Mouse (Mus musculus) stomach, embryonic 15.5 days (tissue): ENCODE measurements at regions not wholly inside any gene's neighbourhood (a gene's known extent, or its start where the extent isn't known, plus 50 kb on each side); places are given as distances from the start of the nearest gene placed in this dataset.

Experiments used
- ATAC-seq: fragments of 200-750 bp; cut with Nextera tagmentation; 2 replicates; pipeline ENCODE4 v1.8.0; 2017; ENCODE audit warnings: low read depth, moderate number of reproducible peaks, moderate TSS enrichment; ENCODE audit not compliant: insufficient read depth, low FRiP score
- H3K27ac ChIP-seq: fragments of 300-500 bp; sonication (generic); 2 replicates; pipeline ENCODE4 v1.5.1; 2015; ENCODE audit warnings: mild to moderate bottlenecking, inconsistent platforms
- H3K27me3 ChIP-seq: fragments of 300-500 bp; sonication (generic); replicated peaks from 2 replicates; pipeline ENCODE4 v1.6.1; 2015; ENCODE audit warnings: inconsistent platforms
- H3K36me3 ChIP-seq: fragments of 300-500 bp; sonication (generic); 2 replicates; pipeline ENCODE4 v1.6.1; 2015; ENCODE audit warnings: inconsistent platforms
- H3K4me1 ChIP-seq: fragments of 300-500 bp; sonication (generic); 2 replicates; pipeline ENCODE4 v1.6.1; 2015; ENCODE audit warnings: inconsistent platforms
- H3K4me2 ChIP-seq: fragments of 300-500 bp; sonication (generic); 2 replicates; pipeline ENCODE4 v1.6.1; 2015; ENCODE audit warnings: mild to moderate bottlenecking, inconsistent platforms
- H3K4me3 ChIP-seq: fragments of 300-500 bp; sonication (generic); replicated peaks from 2 replicates; pipeline ENCODE4 v1.5.1; 2015; ENCODE audit warnings: inconsistent platforms
- H3K9ac ChIP-seq: fragments of 300-500 bp; sonication (generic); 2 replicates; pipeline ENCODE4 v1.6.1; 2015; ENCODE audit warnings: inconsistent platforms
- H3K9me3 ChIP-seq: fragments of 300-500 bp; sonication (generic); 2 replicates; pipeline ENCODE4 v1.6.1; 2016; ENCODE audit warnings: inconsistent platforms
- WGBS: fragments of 180-500 bp; shearing (Covaris S2); methylation state at CpG from one replicate; pipeline ENCODE4 v1.1.7; 2015; 5-methylcytosine and 5-hydroxymethylcytosine counted together

GRCm38 (mm10) chr4:124498043-124498442 is 112.6 kb downstream of the 3100002H09Rik start:
- H3K9ac ChIP-seq: no peak overlapping the region
- no peak overlapping the region for H3K27ac ChIP-seq
- ATAC-seq: no peak
- 46% methylated on average over 16 of the region's 16 CpGs for WGBS
- no peak overlapping the region for H3K4me2 ChIP-seq
- no peak overlapping the region for H3K4me3 ChIP-seq
- H3K36me3 ChIP-seq: no peaks in the 10 kb centered on the region
- no peaks in the 10 kb centered on the region for H3K4me1 ChIP-seq
- H3K9me3 ChIP-seq: no peaks in the 10 kb centered on the region
- 0 out of 2 replicates have a peak, but pooled peaks cover 8% of the 10 kb centered on the region for H3K27me3 ChIP-seq

GRCm38 (mm10) chr4:124485941-124486581 is 124.5 kb downstream of the 3100002H09Rik start:
- Histone ChIP-seq H3K27me3 (peaks cover 46% of the 10 kb centered on the region), H3K9ac (no peak overlapping the region), H3K4me2 (no peak overlapping the region), H3K27ac (no peak overlapping the region), H3K4me1 (no peaks in the 10 kb centered on the region), H3K4me3 (no peak overlapping the region), H3K9me3 (0 out of 2 replicates have a peak, but pooled peaks cover 5% of the 10 kb centered on the region), H3K36me3 (no peaks in the 10 kb centered on the region)
- 12% methylated on average over 12 of the region's 12 CpGs for WGBS
- ATAC-seq: no peak

- Histone ChIP-seq H3K9ac (no peak overlapping the region), H3K4me2 (no peak overlapping the region), H3K9me3 (0 out of 2 replicates have a peak, but pooled peaks cover 5% of the 10 kb centered on the region), H3K36me3 (no peaks in the 10 kb centered on the region), H3K27me3 (peaks cover 51% of the 10 kb centered on the region), H3K4me3 (no peak overlapping the region), H3K4me1 (no peaks in the 10 kb centered on the region), H3K27ac (no peak overlapping the region)
- ATAC-seq: no peak
- WGBS: 31% methylated on average over 19 of the region's 19 CpGs
Observed at GRCm38 (mm10) chr4:124484613-124485586, 125.7 kb downstream of the 3100002H09Rik start.

- H3K36me3 ChIP-seq: no peaks in the 10 kb centered on the region
- peaks cover 7% of the 10 kb centered on the region; the same call in 1 of the 2 replicates for H3K4me1 ChIP-seq
- H3K27me3 ChIP-seq: peaks cover 50% of the 10 kb centered on the region
- H3K9me3 ChIP-seq: no peaks in the 10 kb centered on the region
- no peak overlapping the region for H3K4me3 ChIP-seq
- no peak for ATAC-seq
- no peak overlapping the region for H3K9ac ChIP-seq
- H3K4me2 ChIP-seq: peak overlapping the region; percentile 27
- 2% methylated on average over 21 of the region's 22 CpGs for WGBS
- no peak overlapping the region for H3K27ac ChIP-seq
Observed at GRCm38 (mm10) chr4:124477870-124478301, 132.7 kb downstream of the 3100002H09Rik start.

GRCm38 (mm10) chr4:124477359-124477868 is 133.2 kb downstream of the 3100002H09Rik start:
- H3K4me1 ChIP-seq: peaks cover 7% of the 10 kb centered on the region; the same call in 1 of the 2 replicates
- H3K27ac ChIP-seq: no peak overlapping the region
- 16% methylated on average over 14 of the region's 14 CpGs for WGBS
- no peak for ATAC-seq
- H3K4me3 ChIP-seq: no peak overlapping the region
- no peaks in the 10 kb centered on the region for H3K36me3 ChIP-seq
- peaks cover 45% of the 10 kb centered on the region for H3K27me3 ChIP-seq
- H3K9me3 ChIP-seq: no peaks in the 10 kb centered on the region
- peak overlapping the region; percentile 27 for H3K4me2 ChIP-seq
- H3K9ac ChIP-seq: no peak overlapping the region

- Histone ChIP-seq H3K4me2 (no peak overlapping the region), H3K4me1 (no peaks in the 10 kb centered on the region), H3K9ac (no peak overlapping the region), H3K9me3 (no peaks in the 10 kb centered on the region), H3K4me3 (no peak overlapping the region), H3K27me3 (no peaks in the 10 kb centered on the region), H3K36me3 (no peaks in the 10 kb centered on the region), H3K27ac (no peak overlapping the region)
- ATAC-seq: no peak
- 73% methylated on average over 18 of the region's 18 CpGs for WGBS
Observed at GRCm38 (mm10) chr4:124465229-124465820, 145.3 kb downstream of the 3100002H09Rik start.

GRCm38 (mm10) chr4:124455511-124456338 is 154.9 kb downstream of the 3100002H09Rik start:
- Histone ChIP-seq H3K4me2 (no peak overlapping the region), H3K36me3 (no peaks in the 10 kb centered on the region), H3K4me3 (no peak overlapping the region), H3K9ac (no peak overlapping the region), H3K4me1 (no peaks in the 10 kb centered on the region), H3K27me3 (no peaks in the 10 kb centered on the region), H3K9me3 (no peaks in the 10 kb centered on the region), H3K27ac (no peak overlapping the region)
- no peak for ATAC-seq
- 43% methylated on average over 14 of the region's 14 CpGs for WGBS

GRCm38 (mm10) chr4:124451131-124451530 is 159.5 kb downstream of the 3100002H09Rik start:
- Histone ChIP-seq H3K4me1 (no peaks in the 10 kb centered on the region), H3K9ac (no peak overlapping the region), H3K4me3 (no peak overlapping the region), H3K4me2 (no peak overlapping the region), H3K9me3 (no peaks in the 10 kb centered on the region), H3K36me3 (no peaks in the 10 kb centered on the region), H3K27ac (no peak overlapping the region), H3K27me3 (no peaks in the 10 kb centered on the region)
- 20% methylated on average over 3 of the region's 3 CpGs for WGBS
- ATAC-seq: no peak

- Histone ChIP-seq H3K27ac (0 out of 2 replicates have a peak overlapping the region, but pooled peaks have one; percentile 11), H3K4me2 (no peak overlapping the region), H3K9ac (no peak overlapping the region), H3K36me3 (no peaks in the 10 kb centered on the region), H3K4me3 (no peak overlapping the region), H3K27me3 (0 out of 2 replicates have a peak, but pooled peaks cover 9% of the 10 kb centered on the region), H3K9me3 (no peaks in the 10 kb centered on the region), H3K4me1 (peaks cover 3% of the 10 kb centered on the region; the same call in 1 of the 2 replicates)
- WGBS: 55% methylated on average over 8 of the region's 8 CpGs
- no peak for ATAC-seq
Observed at GRCm38 (mm10) chr4:124446615-124447014, 164.0 kb downstream of the 3100002H09Rik start.

- Histone ChIP-seq H3K9me3 (no peaks in the 10 kb centered on the region), H3K27me3 (0 out of 2 replicates have a peak, but pooled peaks cover 9% of the 10 kb centered on the region), H3K4me3 (no peak overlapping the region), H3K36me3 (no peaks in the 10 kb centered on the region), H3K4me1 (peaks cover 3% of the 10 kb centered on the region; the same call in 1 of the 2 replicates), H3K27ac (no peak overlapping the region), H3K4me2 (no peak overlapping the region), H3K9ac (no peak overlapping the region)
- WGBS: 5% methylated on average over 7 of the region's 10 CpGs
- no peak for ATAC-seq
Observed at GRCm38 (mm10) chr4:124443613-124444108, 166.9 kb downstream of the 3100002H09Rik start.

- ATAC-seq: no peak
- H3K9me3 ChIP-seq: no peaks in the 10 kb centered on the region
- H3K9ac ChIP-seq: no peak overlapping the region
- no peaks in the 10 kb centered on the region for H3K36me3 ChIP-seq
- WGBS: 18% methylated on average over 10 of the region's 10 CpGs
- 0 out of 2 replicates have a peak, but pooled peaks cover 9% of the 10 kb centered on the region for H3K27me3 ChIP-seq
- H3K4me2 ChIP-seq: no peak overlapping the region
- no peak overlapping the region for H3K27ac ChIP-seq
- H3K4me1 ChIP-seq: peaks cover 3% of the 10 kb centered on the region; the same call in 1 of the 2 replicates
- no peak overlapping the region for H3K4me3 ChIP-seq
Observed at GRCm38 (mm10) chr4:124443130-124443503, 167.5 kb downstream of the 3100002H09Rik start.
